Mouse (Mus musculus) E14TG2a.4 (cell line): ENCODE results near the gene Trappc4.

ENCODE experiments used
- CTCF ChIP-seq: conservative IDR thresholded peaks from 2 replicates; pipeline ENCODE4 v1.5.1; 2014; ENCODE audit warnings: low read length
- NANOG ChIP-seq: IDR thresholded peaks from 2 replicates; pipeline ENCODE4 v1.6.1; 2014; ENCODE audit warnings: borderline replicate concordance, low read length, mixed read lengths
- POU5F1 ChIP-seq: IDR thresholded peaks from 2 replicates; pipeline ENCODE4 v1.6.1; 2014; ENCODE audit warnings: low read length, borderline replicate concordance

DNA sequence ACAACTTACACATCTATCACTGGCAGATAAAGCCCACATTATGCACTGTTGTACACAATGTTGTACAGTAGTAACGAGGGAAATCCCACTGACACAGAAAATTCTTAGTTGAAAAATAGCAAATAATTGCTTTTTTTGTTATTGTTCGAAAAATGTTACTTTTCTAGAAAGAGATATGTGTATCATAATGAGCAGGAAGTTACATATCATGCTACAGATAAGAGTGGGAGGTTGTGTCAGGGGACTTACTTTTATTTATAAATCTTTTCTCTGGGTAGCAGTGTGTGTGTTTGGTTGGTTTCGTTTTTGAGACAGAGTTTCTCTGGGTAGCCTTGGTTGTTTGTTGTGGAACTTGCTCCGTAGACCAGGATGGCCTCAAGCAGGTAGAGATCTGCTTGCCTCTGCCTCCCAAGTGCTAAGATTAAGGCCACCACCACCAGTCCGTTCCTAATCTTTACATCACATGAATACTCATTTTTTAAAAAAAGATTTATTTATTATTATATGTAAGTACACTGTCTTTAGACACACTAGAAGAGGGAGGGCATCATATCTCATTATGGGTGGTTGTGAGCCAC lies 29.2 kb downstream of the Trappc4 start:
- TF ChIP-seq CTCF, result no peak
- no peak for TF ChIP-seq NANOG
- TF ChIP-seq POU5F1, result no peak
